ENCODE assay signal across 9 mouse cellular contexts in genomic region chr11:97697199-97697890, GRCm38 (mm10). TPM values are rescaled to one million over a fixed set of nuclear protein-coding genes. Genes with fewer than 3 reads are reported as not detected.
A peak's percentile ranks its signal among the peaks of the same experiment; 100 is the strongest.
DNase-seq lines count a peak whose midpoint lies in the region; ATAC-seq and TF ChIP-seq lines count a peak whose summit lies in the region.
"Had no signal": no experiment of that assay in that cellular context is flagged by ENCODE, and none has a peak within 500 bp of the region (broad histone marks: within the 10 kb centered on the region; RNA-seq: fewer than 3 reads in every experiment).

No protein-coding gene starts in this region.

- DNase-seq in heart, adult 11 months = peak; percentile 94
- DNase-seq in heart, adult 8-10 months (ENCODE audit: low spot score) = no peak
- no peak for DNase-seq in ES-E14 (ENCODE audit: low read depth, low spot score)
- DNase-seq in midbrain, embryonic 11.5 days (ENCODE audit: low spot score, missing footprints) = peak; percentile 89
- no peak for DNase-seq in Muller cell, postnatal 12 days (ENCODE audit: inconsistent ontology term)
- DNase-seq in urinary bladder, postnatal 25 days (ENCODE audit: low spot score) = no peak
- no peak for DNase-seq in cerebellum, postnatal 25 days
- DNase-seq: right cerebral cortex, postnatal 14 days had no signal

- WGBS in hindbrain, embryonic 12.5 days = 60% methylated on average over 11 of the region's 11 CpGs
- WGBS in midbrain, embryonic 11.5 days = 64% methylated on average over 11 of the region's 11 CpGs

- no peak for ATAC-seq in hindbrain, embryonic 12.5 days (ENCODE audit: low FRiP score)
- ATAC-seq in midbrain, embryonic 11.5 days (ENCODE audit: low FRiP score) = no peak

- H3K9me3 ChIP-seq in ES-E14 (ENCODE audit: control insufficient read depth, insufficient read depth, low read depth, low read length) = no peaks in the 10 kb centered on the region
- no peaks in the 10 kb centered on the region for H3K9me3 ChIP-seq in hindbrain, embryonic 12.5 days (replicated peaks)
- no peaks in the 10 kb centered on the region for H3K9me3 ChIP-seq in midbrain, embryonic 11.5 days (ENCODE audit: control insufficient read depth, low read length)

- in situ Hi-C loops in ES-E14 (cut with MboI; ENCODE audit: low sequenced_read_pairs in 2 of 2, unreplicated experiment in 2 of 2) = loop anchor here in 1 of 2 experiments (10.0 kb wide), 1 partner anchor 63 kb away; no protein-coding TSS in a partner anchor

- H3K4me1 ChIP-seq in ES-E14 (ENCODE audit: control insufficient read depth in 2 of 2, insufficient read depth in 2 of 2, low read length in 2 of 2, poor library complexity in 1 of 2) = peaks cover 3 to 31% of the 10 kb centered on the region in 2 experiments; a peak in 3 of 4 replicates
- H3K4me1 ChIP-seq in hindbrain, embryonic 12.5 days = peaks cover 56% of the 10 kb centered on the region
- H3K4me1 ChIP-seq in midbrain, embryonic 11.5 days (ENCODE audit: control insufficient read depth, insufficient read depth, low read length) = peaks cover 40% of the 10 kb centered on the region

- H3K36me3 ChIP-seq in ES-E14 (ENCODE audit: control insufficient read depth, insufficient read depth, low read length, poor library complexity, severe bottlenecking) = peaks cover 15% of the 10 kb centered on the region
- H3K36me3 ChIP-seq in hindbrain, embryonic 12.5 days = peaks cover 10% of the 10 kb centered on the region
- no peaks in the 10 kb centered on the region for H3K36me3 ChIP-seq in midbrain, embryonic 11.5 days (ENCODE audit: control insufficient read depth, insufficient read depth, low read length)

- H3K27ac ChIP-seq in ES-E14 (ENCODE audit: insufficient read depth, low read depth, low read length, poor library complexity, severe bottlenecking) = peak overlapping the region; percentile 61; the same call in 1 of the 2 replicates
- H3K27ac ChIP-seq in hindbrain, embryonic 12.5 days = peak overlapping the region; percentile 99; the same call in 1 of the 2 replicates
- H3K27ac ChIP-seq in midbrain, embryonic 11.5 days (ENCODE audit: low read depth, low read length) = no peak overlapping the region

- H3K4me2 ChIP-seq in hindbrain, embryonic 12.5 days (replicated peaks) = peak overlapping the region; percentile 87
- H3K4me2 ChIP-seq in midbrain, embryonic 11.5 days = peak overlapping the region; percentile 95

- H3K27me3 ChIP-seq in hindbrain, embryonic 12.5 days = no peaks in the 10 kb centered on the region
- H3K27me3 ChIP-seq in midbrain, embryonic 11.5 days (ENCODE audit: control insufficient read depth, insufficient read depth, low read length) = no peaks in the 10 kb centered on the region

- H3K4me3 ChIP-seq in ES-E14 (ENCODE audit: insufficient read depth in 1 of 2, low read depth in 1 of 2, low read length in 2 of 2, poor library complexity in 1 of 2, severe bottlenecking in 1 of 2) = peak overlapping the region; percentile 88 to 93
- H3K4me3 ChIP-seq in hindbrain, embryonic 12.5 days = peak overlapping the region; percentile 85
- peak overlapping the region; percentile 82 for H3K4me3 ChIP-seq in midbrain, embryonic 11.5 days (ENCODE audit: low read depth, low read length)

- H3K9ac ChIP-seq in ES-E14 (ENCODE audit: insufficient read depth, low read depth, low read length, poor library complexity, severe bottlenecking) = peak overlapping the region; percentile 98; the same call in 1 of the 2 replicates
- peak overlapping the region; percentile 83 for H3K9ac ChIP-seq in hindbrain, embryonic 12.5 days
- peak overlapping the region; percentile 97 for H3K9ac ChIP-seq in midbrain, embryonic 11.5 days (ENCODE audit: low read length)

TF ChIP-seq in ES-E14, 5 proteins besides CTCF, POLR2A, EP300 and RAD21:
- no peak for TF ChIP-seq ZNF384 (IDR thresholded peaks at IDR 0.05; ENCODE audit: low read depth, low read length)
- no peak for TF ChIP-seq MAFK (IDR thresholded peaks at IDR 0.05; ENCODE audit: insufficient read depth, low read depth, low read length)
- TF ChIP-seq HCFC1 (IDR thresholded peaks at IDR 0.05; ENCODE audit: borderline replicate concordance, insufficient read depth, low read length) = no peak
- no peak for TF ChIP-seq ZC3H11A (IDR thresholded peaks at IDR 0.05; ENCODE audit: borderline replicate concordance, low read depth, low read length)
- no peak for TF ChIP-seq CHD2 (IDR thresholded peaks at IDR 0.05; ENCODE audit: low read depth, low read length)
TF ChIP-seq in ES-E14: peak in this region for 0.

RNA-seq across cellular contexts. Expression of gene Pcgf2, which starts 3.0 kb away (rescaled TPM):
- total RNA-seq in heart, adult 8-10 months (2022) = 1 to 10 TPM; 4.6 to 6.3 (median 5.3) TPM
- total RNA-seq in ES-E14 (2012; rRNA removed) = 20.1 and 28.4 TPM in 2 replicates
- polyA plus RNA-seq in hindbrain, embryonic 12.5 days (2016; fragmentation: Nextera tagmentation; extraction: Ambion mirVana) = 23.3 and 24.7 TPM in 2 replicates
- 13.4 and 16.1 TPM in 2 replicates for polyA plus RNA-seq in midbrain, embryonic 11.5 days (2014; fragmentation: Nextera tagmentation; extraction: Ambion mirVana)

RNA-seq across cellular contexts. Expression of gene Psmb3, which starts 5.9 kb away (rescaled TPM):
- total RNA-seq in heart, adult 8-10 months (2022) = 100 to 1,000 TPM; 145 to 154 (median 150) TPM
- total RNA-seq in ES-E14 (2012; rRNA removed) = 522 and 677 TPM in 2 replicates
- 375 and 438 TPM in 2 replicates for polyA plus RNA-seq in hindbrain, embryonic 12.5 days (2016; fragmentation: Nextera tagmentation; extraction: Ambion mirVana)
- polyA plus RNA-seq in midbrain, embryonic 11.5 days (2014; fragmentation: Nextera tagmentation; extraction: Ambion mirVana) = 477 and 517 TPM in 2 replicates

RNA-seq across cellular contexts. Expression of gene Cisd3, which starts 11.7 kb away (rescaled TPM):
- total RNA-seq in heart, adult 8-10 months (2022) = 100 to 1,000 TPM; 133 to 158 (median 141) TPM
- 49.9 and 66.0 TPM in 2 replicates for total RNA-seq in ES-E14 (2012; rRNA removed)
- 14.7 and 17.1 TPM in 2 replicates for polyA plus RNA-seq in hindbrain, embryonic 12.5 days (2016; fragmentation: Nextera tagmentation; extraction: Ambion mirVana)
- polyA plus RNA-seq in midbrain, embryonic 11.5 days (2014; fragmentation: Nextera tagmentation; extraction: Ambion mirVana) = 13.4 and 19.0 TPM in 2 replicates

RNA-seq across cellular contexts. Expression of gene Mllt6, which starts 34.1 kb away (rescaled TPM):
- 10 to 100 TPM; 68.8 to 84.0 (median 69.8) TPM for total RNA-seq in heart, adult 8-10 months (2022)
- 113 and 142 TPM in 2 replicates for total RNA-seq in ES-E14 (2012; rRNA removed)
- polyA plus RNA-seq in hindbrain, embryonic 12.5 days (2016; fragmentation: Nextera tagmentation; extraction: Ambion mirVana) = 2.9 and 3.5 TPM in 2 replicates
- polyA plus RNA-seq in midbrain, embryonic 11.5 days (2014; fragmentation: Nextera tagmentation; extraction: Ambion mirVana) = 3.5 and 4.3 TPM in 2 replicates

RNA-seq across cellular contexts. Expression of gene Pip4k2b, which starts 47.2 kb away (rescaled TPM):
- total RNA-seq in heart, adult 8-10 months (2022) = 10 to 100 TPM; 21.9 to 26.6 (median 25.6) TPM
- 26.5 and 31.3 TPM in 2 replicates for total RNA-seq in ES-E14 (2012; rRNA removed)
- 2.6 and 3.4 TPM in 2 replicates for polyA plus RNA-seq in hindbrain, embryonic 12.5 days (2016; fragmentation: Nextera tagmentation; extraction: Ambion mirVana)
- 2.4 TPM in 2 replicates for polyA plus RNA-seq in midbrain, embryonic 11.5 days (2014; fragmentation: Nextera tagmentation; extraction: Ambion mirVana)

Comparison
In these comparisons a context has a peak if more than half of its experiments do, and no peak if none do; other contexts are left out.
1. DNase-seq: peak in heart, adult 11 months (single experiment) and midbrain, embryonic 11.5 days (single experiment); none in heart, adult 8-10 months (single experiment), ES-E14 (single experiment), Muller cell, postnatal 12 days (single experiment), urinary bladder, postnatal 25 days (single experiment) and cerebellum, postnatal 25 days (0 of 2).
2. Peak in every context shown above with its lines, with median percentiles within 50 percentile points of each other: H3K4me3 ChIP-seq and H3K9ac ChIP-seq.